Mouse (Mus musculus) left cerebral cortex, postnatal 14 days (tissue): ENCODE measurements around the gene Gm20388. TPM values are rescaled to one million over a fixed set of nuclear protein-coding genes. Genes with fewer than 3 reads are reported as not detected.
"Not testable (repeated sequence)": the region's sequence is repeated elsewhere in the genome, so short reads cannot be mapped to it uniquely, and the experiment has no call there.

Experiments used
- DNase-seq, 2 experiments: peaks; one replicate each; pipeline ENCODE4 v3.0.0; 2021 to 2022; ENCODE audit warnings: low spot score in 2 of 2, mixed read lengths in 1 of 2
- intact Hi-C: fragments of 180-260 bp; cut with DNase I; formaldehyde crosslinking; loops from one replicate; pipeline ENCODE4 v1.15.1; 2025
- total RNA-seq, 2 experiments: library from RNA; stranded (reverse); gene quantifications; 2 replicates each; pipeline ENCODE4 v1.2.3; 2021

Gene Gm20388
- total RNA-seq, 2 experiments from 2014 or later, result 2.8 to 7.3 TPM

- DNase-seq, result no peak
- intact Hi-C loops, result no loop called here
Observed at GRCm38 (mm10) chr8:123017143-123017542, 3106.5 kb downstream of the Gm20388 start.

- intact Hi-C loops, result no loop called here
- DNase-seq, result no peak
Observed at GRCm38 (mm10) chr8:123018484-123019164, 3108.0 kb downstream of the Gm20388 start.

GRCm38 (mm10) chr8:123020084-123020483 lies 3109.4 kb downstream of the Gm20388 start:
- no peak for DNase-seq
- intact Hi-C loops, result no loop called here

GRCm38 (mm10) chr8:123020859-123021258 lies 3110.2 kb downstream of the Gm20388 start:
- intact Hi-C loops, result no loop called here
- no peak for DNase-seq

GRCm38 (mm10) chr8:123021259-123021658 lies 3110.6 kb downstream of the Gm20388 start:
- intact Hi-C loops, result no loop called here

GRCm38 (mm10) chr8:123022727-123023126 lies 3112.1 kb downstream of the Gm20388 start:
- DNase-seq, result no peak
- intact Hi-C loops, result no loop called here

More at GRCm38 (mm10) chr8:123021259-123021658, 3110.6 kb downstream of the Gm20388 start:
- DNase-seq, result no peak

GRCm38 (mm10) chr8:123024226-123024625 lies 3113.6 kb downstream of the Gm20388 start:
- no peak for DNase-seq
- intact Hi-C loops, result no loop called here

GRCm38 (mm10) chr8:123025951-123026351 lies 3115.3 kb downstream of the Gm20388 start:
- intact Hi-C loops, result no loop called here
- DNase-seq, result no peak

- no peak for DNase-seq
- intact Hi-C loops, result no loop called here
Observed at GRCm38 (mm10) chr8:123027786-123028185, 3117.1 kb downstream of the Gm20388 start.

GRCm38 (mm10) chr8:123030091-123030490 lies 3119.4 kb downstream of the Gm20388 start:
- not testable (repeated sequence) for DNase-seq
- intact Hi-C loops, result loop anchor here (5.0 kb wide), 1 partner anchor 38 kb away; no protein-coding TSS in a partner anchor

- intact Hi-C loops, result loop anchor here (5.0 kb wide), 1 partner anchor 39 kb away; no protein-coding TSS in a partner anchor
- DNase-seq, result no peak
Observed at GRCm38 (mm10) chr8:123031321-123031978, 3120.8 kb downstream of the Gm20388 start.

- no peak for DNase-seq
- intact Hi-C loops, result loop anchor here (5.0 kb wide), 1 partner anchor 40 kb away; no protein-coding TSS in a partner anchor
Observed at GRCm38 (mm10) chr8:123032730-123033129, 3122.1 kb downstream of the Gm20388 start.

GRCm38 (mm10) chr8:123033431-123033830 lies 3122.8 kb downstream of the Gm20388 start:
- intact Hi-C loops, result loop anchor here (5.0 kb wide), 1 partner anchor 41 kb away; no protein-coding TSS in a partner anchor
- no peak for DNase-seq

- intact Hi-C loops, result loop anchor here (5.0 kb wide), 1 partner anchor 42 kb away; no protein-coding TSS in a partner anchor
- no peak for DNase-seq
Observed at GRCm38 (mm10) chr8:123034171-123034570, 3123.5 kb downstream of the Gm20388 start.

GRCm38 (mm10) chr8:123036956-123037355 lies 3126.3 kb downstream of the Gm20388 start:
- intact Hi-C loops, result no loop called here
- no peak for DNase-seq

- no peak for DNase-seq
- intact Hi-C loops, result no loop called here
Observed at GRCm38 (mm10) chr8:123037487-123037886, 3126.8 kb downstream of the Gm20388 start.

GRCm38 (mm10) chr8:123038351-123038750 lies 3127.7 kb downstream of the Gm20388 start:
- intact Hi-C loops, result no loop called here
- no peak for DNase-seq

GRCm38 (mm10) chr8:123039376-123040109 lies 3128.9 kb downstream of the Gm20388 start:
- DNase-seq, result no peak
- intact Hi-C loops, result loop anchor here (2.0 to 5.0 kb wide), 2 partner anchors 107 to 133 kb away; no protein-coding TSS in a partner anchor

GRCm38 (mm10) chr8:123040110-123040650 lies 3129.5 kb downstream of the Gm20388 start:
- intact Hi-C loops, result loop anchor here (2.0 to 5.0 kb wide), 2 partner anchors 108 to 133 kb away; no protein-coding TSS in a partner anchor
- no peak for DNase-seq
